Mouse (Mus musculus) cortical plate, adult 2 months (tissue): Measurements from ENCODE around the gene Dstn.

Experiments used
- CTCF ChIP-seq: fragments of 200-500 bp; IDR thresholded peaks from 2 replicates; pipeline ENCODE4 v1.5.1; 2011; ENCODE audit warnings: mild to moderate bottlenecking, control low read depth, low read length; ENCODE audit not compliant: insufficient read depth; ENCODE audit errors: extremely low read depth
- POLR2A ChIP-seq: fragments of 200-500 bp; IDR thresholded peaks from 2 replicates; pipeline ENCODE4 v1.6.1; 2011; ENCODE audit warnings: mild to moderate bottlenecking, low read length, control low read depth; ENCODE audit not compliant: insufficient read depth; ENCODE audit errors: extremely low read depth

DNA sequence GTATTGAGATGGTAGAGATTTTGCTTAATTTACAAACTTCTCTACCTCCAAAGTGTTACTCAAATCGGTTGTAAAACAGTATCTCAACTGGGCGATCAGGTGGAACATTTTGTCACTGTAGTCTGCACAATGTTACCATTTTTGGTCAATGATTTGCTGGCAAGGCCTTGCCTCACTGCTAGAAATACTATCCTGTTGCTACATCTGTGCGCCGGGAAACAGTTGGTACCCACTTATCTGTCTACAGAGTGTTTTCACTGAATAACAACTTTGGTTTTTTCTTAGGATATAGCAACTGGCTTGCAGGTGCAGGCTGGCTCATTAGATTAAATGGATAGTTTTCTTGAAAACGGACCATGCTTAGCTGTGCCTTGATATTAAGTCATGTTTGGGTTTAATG lies 1.1 kb downstream of the Dstn start:
- TF ChIP-seq POLR2A (no peak), CTCF (no peak)
